Mouse (Mus musculus) heart, adult 2 months (tissue): ENCODE measurements around the gene Srprb. TPM values are rescaled to one million over a fixed set of nuclear protein-coding genes. Genes with fewer than 3 reads are reported as not detected.

Experiments
- DNase-seq, 2 experiments: peaks; one replicate each; pipeline ENCODE4 v3.0.0; 2021
- H3K27ac ChIP-seq: fragments of 200-600 bp; 2 replicates; pipeline ENCODE4 v1.8.1; 2022
- H3K27me3 ChIP-seq: fragments of 200-500 bp; 2 replicates; pipeline ENCODE4 v1.6.1; 2012; ENCODE audit warnings: mild to moderate bottlenecking, low read length, inconsistent platforms, mixed read lengths; ENCODE audit not compliant: control insufficient read depth, insufficient read depth
- H3K36me3 ChIP-seq: fragments of 200-500 bp; 2 replicates; pipeline ENCODE4 v1.6.1; 2012; ENCODE audit warnings: low read length, inconsistent platforms; ENCODE audit not compliant: control insufficient read depth, insufficient read depth
- H3K4me1 ChIP-seq: fragments of 200-500 bp; 2 replicates; pipeline ENCODE4 v1.6.1; 2011; ENCODE audit warnings: low read length; ENCODE audit not compliant: control insufficient read depth, insufficient read depth
- H3K4me3 ChIP-seq: fragments of 200-600 bp; 2 replicates; pipeline ENCODE4 v1.8.1; 2022
- H3K79me2 ChIP-seq: fragments of 200-500 bp; replicated peaks from 2 replicates; pipeline ENCODE4 v1.6.1; 2012; ENCODE audit warnings: mild to moderate bottlenecking, inconsistent platforms, low read length, moderate library complexity, mixed read lengths; ENCODE audit not compliant: control insufficient read depth, insufficient read depth
- H3K9ac ChIP-seq: fragments of 200-500 bp; 2 replicates; pipeline ENCODE4 v1.6.1; 2012; ENCODE audit warnings: low read depth, mild to moderate bottlenecking, control low read depth, inconsistent platforms, low read length, mixed read lengths
- CTCF ChIP-seq: fragments of 200-600 bp; IDR thresholded peaks from 2 replicates; pipeline ENCODE4 v1.8.1; 2022; ENCODE audit warnings: antibody characterized with exemption, mild to moderate bottlenecking, moderate library complexity
- EP300 ChIP-seq: fragments of 200-500 bp; IDR thresholded peaks from 2 replicates; pipeline ENCODE4 v1.6.1; 2011; ENCODE audit warnings: low read depth, low read length, control low read depth; ENCODE audit not compliant: insufficient read depth
- POLR2A ChIP-seq: fragments of 200-500 bp; IDR thresholded peaks from 2 replicates; pipeline ENCODE4 v1.6.1; 2011; ENCODE audit warnings: mild to moderate bottlenecking, low read depth, low read length, control low read depth; ENCODE audit not compliant: insufficient read depth
- WGBS: fragments of 180-500 bp; shearing (Covaris S2); methylation state at CpG from one replicate; pipeline ENCODE4 v1.1.7; 2018; 5-methylcytosine and 5-hydroxymethylcytosine counted together
- intact Hi-C: fragments of 180-260 bp; cut with DNase I; formaldehyde crosslinking; loops from one replicate; pipeline ENCODE4 v1.15.1; 2025
- long read RNA-seq: library from polyadenylated mRNA; stranded (forward); transcript quantifications from one replicate; pipeline ENCODE4 v2.0.0, GENCODE M21; 2021
- polyA plus RNA-seq: library from polyadenylated mRNA; depleted of rRNA; stranded (reverse); fragments of >200 nt; gene quantifications from 2 replicates; pipeline ENCODE4 v1.2.3, GENCODE M21; 2012; rRNA removed
- total RNA-seq, 2 experiments: library from RNA; stranded (reverse); gene quantifications; 2 replicates each; pipeline ENCODE4 v1.2.3; 2021

Srprb gene
- total RNA-seq (10 to 100 TPM; 19.4 to 19.8 TPM), polyA plus RNA-seq (31.0 and 43.5 TPM in 2 replicates)
- long read RNA-seq, transcript Srprb-201 (7 exons, 3,064 nt): major isoform, 18 of 24 reads
- long read RNA-seq, partial matches to known transcripts: 0 of 24 reads
- long read RNA-seq, other reads (novel, unspliced or antisense): 6 of 24 reads

GRCm38 (mm10) chr9:103201561-103202260 lies at the start of gene Srprb:
Gene Srprb (minus strand): TSS chr9:103202137.
- TF ChIP-seq POLR2A (peak; percentile 65), EP300 (no peak)
- Histone ChIP-seq H3K4me1 (peaks cover 1% of the 10 kb centered on the region), H3K36me3 (peaks cover 3% of the 10 kb centered on the region), H3K27ac (peak within 1 kb of the TSS; percentile 82), H3K4me3 (peak within 1 kb of the TSS; percentile 69), H3K9ac (peak within 1 kb of the TSS; percentile 91), H3K79me2 (no peaks in the 10 kb centered on the region), H3K27me3 (no peaks in the 10 kb centered on the region)
- WGBS: under 1% methylated on average over 45 of the region's 45 CpGs
- intact Hi-C loops: loop anchor here (5.0 to 10.0 kb wide), 4 partner anchors 109 to 803 kb away; partner anchors contain the start of genes Amotl2, Anapc13, Cep63 and Nphp3
- peak; percentile 93 to 95 for DNase-seq

- H3K4me3 ChIP-seq: no peak overlapping the region
- H3K79me2 ChIP-seq: no peaks in the 10 kb centered on the region
- no peaks in the 10 kb centered on the region for H3K4me1 ChIP-seq
- intact Hi-C loops: no loop called here
- H3K9ac ChIP-seq: no peak overlapping the region
- TF ChIP-seq POLR2A (no peak), EP300 (no peak), CTCF (no peak)
- no peak overlapping the region for H3K27ac ChIP-seq
- no peak for DNase-seq
- WGBS: 18% methylated on average over 4 of the region's 4 CpGs
- H3K36me3 ChIP-seq: no peaks in the 10 kb centered on the region
- no peaks in the 10 kb centered on the region for H3K27me3 ChIP-seq
Observed at GRCm38 (mm10) chr9:103248618-103249017, 46.7 kb upstream of the Srprb start.

DNA sequence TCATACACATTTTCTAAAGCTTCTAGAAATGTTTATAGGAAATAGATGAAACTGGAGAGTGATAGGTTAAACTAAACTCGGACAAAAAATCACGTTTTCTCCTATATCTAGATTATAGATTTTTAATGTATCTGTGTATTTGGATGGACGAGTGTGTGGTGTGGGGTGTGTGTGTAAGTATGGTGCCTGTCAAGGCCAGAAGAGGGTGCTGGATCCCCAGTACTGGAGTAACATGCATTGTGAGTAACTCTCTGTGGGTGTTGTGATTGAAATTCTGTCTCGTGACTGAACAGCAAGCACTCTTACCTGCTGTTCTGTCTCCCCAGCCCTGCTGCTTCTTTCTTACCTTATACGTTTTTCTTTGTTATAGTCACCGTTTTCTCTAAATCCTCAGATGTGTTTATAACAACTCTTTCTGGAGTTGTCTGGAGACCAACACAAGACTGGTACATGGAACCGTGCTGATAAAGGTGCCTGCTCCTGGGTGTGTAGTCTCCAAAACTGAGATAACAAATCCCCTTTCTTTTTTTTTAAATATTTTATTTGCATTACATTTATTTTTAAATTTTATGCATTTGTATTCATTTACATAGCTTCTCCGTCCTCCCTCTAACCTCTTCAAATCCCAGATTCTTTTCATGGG lies 44.7 kb upstream of the Srprb start:
- H3K9ac ChIP-seq: no peak overlapping the region
- no peaks in the 10 kb centered on the region for H3K4me1 ChIP-seq
- H3K27ac ChIP-seq: no peak overlapping the region
- 74% methylated on average over 8 of the region's 8 CpGs for WGBS
- H3K27me3 ChIP-seq: no peaks in the 10 kb centered on the region
- no peaks in the 10 kb centered on the region for H3K36me3 ChIP-seq
- TF ChIP-seq CTCF: no peak
- no peak for TF ChIP-seq POLR2A
- TF ChIP-seq EP300: no peak
- intact Hi-C loops: no loop called here
- no peak overlapping the region for H3K4me3 ChIP-seq
- no peak for DNase-seq
- no peaks in the 10 kb centered on the region for H3K79me2 ChIP-seq

GRCm38 (mm10) chr9:103243640-103244039 lies 41.7 kb upstream of the Srprb start:
- TF ChIP-seq POLR2A: no peak
- TF ChIP-seq EP300: no peak
- no peak for TF ChIP-seq CTCF
- no peaks in the 10 kb centered on the region for H3K79me2 ChIP-seq
- WGBS: 88% methylated on average over 4 of the region's 4 CpGs
- no peak overlapping the region for H3K9ac ChIP-seq
- H3K36me3 ChIP-seq: no peaks in the 10 kb centered on the region
- no peaks in the 10 kb centered on the region for H3K27me3 ChIP-seq
- H3K27ac ChIP-seq: no peak overlapping the region
- no peaks in the 10 kb centered on the region for H3K4me1 ChIP-seq
- DNase-seq: no peak
- H3K4me3 ChIP-seq: no peak overlapping the region
- intact Hi-C loops: no loop called here

GRCm38 (mm10) chr9:103241206-103241605 lies 39.3 kb upstream of the Srprb start:
- DNase-seq: no peak
- no peak for TF ChIP-seq CTCF
- no peak for TF ChIP-seq EP300
- no peak for TF ChIP-seq POLR2A
- H3K27ac ChIP-seq: no peak overlapping the region
- H3K4me3 ChIP-seq: no peak overlapping the region
- H3K79me2 ChIP-seq: no peaks in the 10 kb centered on the region
- no peak overlapping the region for H3K9ac ChIP-seq
- intact Hi-C loops: no loop called here
- WGBS: 87% methylated on average over 2 of the region's 2 CpGs
- no peaks in the 10 kb centered on the region for H3K36me3 ChIP-seq
- H3K27me3 ChIP-seq: no peaks in the 10 kb centered on the region
- no peaks in the 10 kb centered on the region for H3K4me1 ChIP-seq

GRCm38 (mm10) chr9:103239471-103239870 lies 37.5 kb upstream of the Srprb start:
- no peak overlapping the region for H3K27ac ChIP-seq
- H3K36me3 ChIP-seq: no peaks in the 10 kb centered on the region
- no peaks in the 10 kb centered on the region for H3K27me3 ChIP-seq
- no peak overlapping the region for H3K9ac ChIP-seq
- WGBS: 82% methylated on average over 6 of the region's 6 CpGs
- DNase-seq: no peak
- H3K79me2 ChIP-seq: no peaks in the 10 kb centered on the region
- intact Hi-C loops: no loop called here
- TF ChIP-seq POLR2A: no peak
- no peak for TF ChIP-seq EP300
- no peak for TF ChIP-seq CTCF
- H3K4me1 ChIP-seq: no peaks in the 10 kb centered on the region
- no peak overlapping the region for H3K4me3 ChIP-seq
